Mouse (Mus musculus) stomach, embryonic 16.5 days (tissue): ENCODE measurements around the gene Ikbke. TPM values are rescaled to one million over a fixed set of nuclear protein-coding genes. Genes with fewer than 3 reads are reported as not detected.
"Not testable (repeated sequence)": the region's sequence is repeated elsewhere in the genome, so short reads cannot be mapped to it uniquely, and the experiment has no call there.

Experiments
- ATAC-seq: fragments of 200-750 bp; cut with Nextera tagmentation; 2 replicates; pipeline ENCODE4 v1.8.0; 2017; ENCODE audit warnings: moderate number of reproducible peaks, moderate TSS enrichment; ENCODE audit not compliant: insufficient read depth, low FRiP score
- H3K27ac ChIP-seq: fragments of 300-500 bp; sonication (generic); 2 replicates; pipeline ENCODE4 v1.5.1; 2014; ENCODE audit warnings: low read length
- H3K27me3 ChIP-seq: fragments of 300-500 bp; sonication (generic); 2 replicates; pipeline ENCODE4 v1.6.1; 2014; ENCODE audit warnings: low read length, control low read depth, mixed read lengths; ENCODE audit not compliant: control insufficient read depth, insufficient read depth
- H3K36me3 ChIP-seq: fragments of 300-500 bp; sonication (generic); 2 replicates; pipeline ENCODE4 v1.6.1; 2014; ENCODE audit warnings: low read length; ENCODE audit not compliant: control insufficient read depth, insufficient read depth
- H3K4me1 ChIP-seq: fragments of 300-500 bp; sonication (generic); 2 replicates; pipeline ENCODE4 v1.6.1; 2014; ENCODE audit warnings: low read length, control low read depth, mixed read lengths; ENCODE audit not compliant: control insufficient read depth, insufficient read depth
- H3K4me2 ChIP-seq: fragments of 300-500 bp; sonication (generic); 2 replicates; pipeline ENCODE4 v1.6.1; 2014; ENCODE audit warnings: low read depth, low read length, mixed read lengths
- H3K4me3 ChIP-seq: fragments of 300-500 bp; sonication (generic); replicated peaks from 2 replicates; pipeline ENCODE4 v1.5.1; 2014; ENCODE audit warnings: mild to moderate bottlenecking, low read length
- H3K9ac ChIP-seq: fragments of 300-500 bp; sonication (generic); 2 replicates; pipeline ENCODE4 v1.6.1; 2014; ENCODE audit warnings: low read length
- H3K9me3 ChIP-seq: fragments of 300-500 bp; sonication (generic); replicated peaks from 2 replicates; pipeline ENCODE4 v1.6.1; 2016; ENCODE audit warnings: low read length, control low read depth; ENCODE audit not compliant: control insufficient read depth
- WGBS: fragments of 180-500 bp; shearing (Covaris S2); extraction: QIAGEN DNeasy Blood & Tissue Kit; methylation state at CpG from one replicate; pipeline ENCODE4 v1.1.7; 2014; 5-methylcytosine and 5-hydroxymethylcytosine counted together
- polyA plus RNA-seq: library from polyadenylated mRNA; unstranded; fragments of >200 nt; fragmentation: Nextera tagmentation; extraction: Ambion mirVana; gene quantifications from 2 replicates; pipeline ENCODE4 v1.2.1, GENCODE M21; 2015

Ikbke gene
- 8.1 and 8.5 TPM in 2 replicates for polyA plus RNA-seq

DNA sequence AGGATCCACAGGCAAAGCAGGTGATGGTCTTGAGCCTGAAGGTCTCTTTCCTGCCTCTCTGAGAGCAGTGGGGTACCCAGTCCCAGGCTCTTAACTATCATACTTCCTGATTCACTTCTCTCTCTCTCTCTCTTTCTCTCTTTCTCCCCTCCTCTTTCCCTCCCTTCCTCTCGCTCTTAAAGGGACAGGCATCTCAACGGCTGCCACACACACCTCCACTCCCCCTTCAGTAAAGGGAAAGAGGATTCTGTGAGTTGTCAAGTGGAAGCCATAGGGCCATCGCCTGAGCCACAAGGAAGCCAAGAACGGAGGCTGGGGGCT, at the start of gene Ikbke:
TSS of gene Ikbke (minus strand) at position 151 of the 321 bp plus-strand sequence.
- H3K27ac ChIP-seq = peak within 1 kb of the TSS; percentile 78
- peaks cover 28% of the 10 kb centered on the region for H3K4me1 ChIP-seq
- ATAC-seq = no peak; the same call in 1 of the 2 replicates
- peak within 1 kb of the TSS; percentile 78 for H3K9ac ChIP-seq
- peak within 1 kb of the TSS; percentile 74 for H3K4me2 ChIP-seq
- WGBS = 22% methylated on average over 4 of the region's 4 CpGs
- peak within 1 kb of the TSS; percentile 58 for H3K4me3 ChIP-seq
- H3K27me3 ChIP-seq = no peaks in the 10 kb centered on the region
- no peaks in the 10 kb centered on the region for H3K9me3 ChIP-seq
- H3K36me3 ChIP-seq = no peaks in the 10 kb centered on the region

DNA sequence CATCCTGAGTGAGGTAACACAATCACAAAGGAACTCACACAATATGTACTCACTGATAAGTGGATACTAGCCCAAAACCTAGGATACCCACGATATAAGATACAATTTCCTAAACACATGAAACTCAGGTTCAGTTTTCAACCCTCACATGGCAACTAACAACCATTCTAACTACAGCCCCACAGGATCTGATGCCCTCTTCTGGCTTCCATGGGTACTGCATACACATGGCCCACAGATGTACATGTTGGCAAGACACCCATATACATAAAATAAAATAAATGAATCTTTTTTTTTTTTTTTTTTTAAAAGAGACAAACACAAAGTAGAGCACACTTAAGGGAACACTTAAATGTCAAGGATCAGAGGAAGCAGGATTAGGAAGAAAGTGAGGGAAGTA, 49.7 kb upstream of the Ikbke start:
- not testable (repeated sequence) for H3K27ac ChIP-seq, H3K9me3 ChIP-seq, H3K9ac ChIP-seq, ATAC-seq, H3K36me3 ChIP-seq, H3K4me2 ChIP-seq, H3K27me3 ChIP-seq, H3K4me1 ChIP-seq, H3K4me3 ChIP-seq
- 100% methylated on average over 1 of the region's 1 CpGs for WGBS

DNA sequence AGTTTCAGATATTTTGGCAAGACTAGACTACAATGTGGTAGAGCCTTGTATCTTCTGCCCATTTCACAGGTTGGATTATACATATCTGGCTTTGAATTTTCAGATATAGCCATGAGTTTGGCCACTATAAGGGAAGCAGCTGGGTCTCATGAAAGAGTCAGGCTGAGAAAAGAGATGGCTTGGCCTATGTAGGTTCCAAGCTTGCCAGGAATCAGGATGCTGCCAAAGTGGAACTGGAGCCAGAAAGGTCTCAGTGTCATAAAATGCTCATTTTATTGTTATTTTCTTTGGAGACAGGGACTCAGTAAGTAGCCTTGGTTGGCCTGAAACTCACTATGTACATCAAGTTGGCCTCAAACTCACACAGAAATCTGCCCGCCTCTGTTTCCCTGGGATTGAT, 47.8 kb upstream of the Ikbke start:
- no peak for ATAC-seq
- no peaks in the 10 kb centered on the region for H3K4me1 ChIP-seq
- H3K9ac ChIP-seq = no peak overlapping the region
- no peaks in the 10 kb centered on the region for H3K27me3 ChIP-seq
- WGBS = 88% methylated on average over 1 of the region's 1 CpGs
- 0 out of 2 replicates have a peak, but pooled peaks cover 5% of the 10 kb centered on the region for H3K36me3 ChIP-seq
- H3K4me2 ChIP-seq = no peak overlapping the region
- H3K4me3 ChIP-seq = no peak overlapping the region
- no peak overlapping the region for H3K27ac ChIP-seq
- no peaks in the 10 kb centered on the region for H3K9me3 ChIP-seq

DNA sequence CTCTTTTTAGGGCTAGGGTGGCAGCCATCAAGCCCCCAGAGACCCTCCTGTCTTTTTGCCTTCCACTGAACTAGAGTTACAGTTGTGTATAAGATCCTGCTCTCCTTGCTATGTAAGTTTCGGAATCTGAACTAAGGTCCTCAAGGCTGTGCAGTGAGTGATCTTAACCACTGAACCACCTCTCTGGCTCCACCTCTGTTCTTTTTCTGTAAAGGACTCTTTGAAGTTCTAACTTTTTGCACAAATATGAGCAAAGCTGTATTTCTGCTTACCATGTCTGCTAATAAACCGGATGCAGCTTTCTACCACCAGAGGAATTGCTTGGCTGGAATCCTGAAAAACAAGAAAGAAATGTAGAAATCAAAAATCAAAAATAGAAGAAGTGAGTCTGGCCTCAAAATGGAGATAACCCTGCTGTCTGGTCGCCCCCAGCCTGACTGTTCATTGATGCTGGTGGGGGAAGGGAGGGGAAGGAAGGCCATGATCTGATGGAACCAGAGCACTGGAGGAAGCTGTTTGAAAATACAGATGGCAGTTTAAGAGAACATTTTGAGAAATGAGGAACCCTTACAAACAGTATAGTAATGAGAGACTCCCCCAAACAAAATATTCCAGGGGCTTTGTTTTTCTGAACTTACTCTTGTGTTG, 45.5 kb upstream of the Ikbke start:
- H3K4me1 ChIP-seq = no peaks in the 10 kb centered on the region
- H3K4me3 ChIP-seq = no peak overlapping the region
- 0 out of 2 replicates have a peak, but pooled peaks cover 4% of the 10 kb centered on the region for H3K36me3 ChIP-seq
- H3K27ac ChIP-seq = no peak overlapping the region
- no peak overlapping the region for H3K4me2 ChIP-seq
- no peaks in the 10 kb centered on the region for H3K27me3 ChIP-seq
- 92% methylated on average over 3 of the region's 3 CpGs for WGBS
- no peak overlapping the region for H3K9ac ChIP-seq
- H3K9me3 ChIP-seq = no peaks in the 10 kb centered on the region
- ATAC-seq = no peak

DNA sequence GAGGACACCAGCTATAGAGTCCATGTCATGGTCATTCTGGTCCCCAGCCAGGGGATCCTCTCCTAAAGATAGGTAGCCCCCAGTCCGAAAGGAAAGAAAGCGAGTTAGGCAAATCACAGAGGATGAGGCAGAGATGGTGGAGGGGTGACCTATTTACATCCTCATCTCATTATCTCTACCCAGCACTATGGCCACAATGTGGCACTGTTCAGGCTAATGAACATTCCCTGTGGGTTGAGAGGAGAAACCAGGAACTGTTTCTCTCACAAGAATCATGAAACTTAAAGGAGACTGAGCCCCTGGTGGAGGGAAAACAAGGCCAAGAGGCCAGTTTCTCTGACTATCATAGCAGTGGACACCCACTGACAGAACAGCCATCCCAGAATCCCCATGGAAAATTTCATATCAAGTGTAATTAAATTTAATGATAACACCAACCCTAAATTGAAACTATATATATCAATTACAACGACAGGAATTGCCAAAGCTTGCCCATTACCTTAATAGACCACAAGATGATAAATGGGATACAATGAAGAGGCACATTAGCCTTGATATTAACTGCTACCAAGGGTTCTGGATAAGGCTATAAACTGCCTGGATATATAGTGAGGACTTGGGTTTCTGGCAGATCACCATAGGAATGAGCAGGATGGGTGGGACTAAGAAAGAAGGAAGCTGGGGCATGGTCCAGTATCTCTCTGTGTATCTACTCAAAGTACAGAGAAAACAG, 40.4 kb upstream of the Ikbke start:
- H3K27ac ChIP-seq = no peak overlapping the region
- no peak overlapping the region for H3K9ac ChIP-seq
- ATAC-seq = no peak
- no peaks in the 10 kb centered on the region for H3K27me3 ChIP-seq
- 87% methylated on average over 3 of the region's 3 CpGs for WGBS
- no peaks in the 10 kb centered on the region for H3K9me3 ChIP-seq
- peaks cover 10% of the 10 kb centered on the region for H3K36me3 ChIP-seq
- H3K4me1 ChIP-seq = no peaks in the 10 kb centered on the region
- no peak overlapping the region for H3K4me3 ChIP-seq
- H3K4me2 ChIP-seq = no peak overlapping the region

DNA sequence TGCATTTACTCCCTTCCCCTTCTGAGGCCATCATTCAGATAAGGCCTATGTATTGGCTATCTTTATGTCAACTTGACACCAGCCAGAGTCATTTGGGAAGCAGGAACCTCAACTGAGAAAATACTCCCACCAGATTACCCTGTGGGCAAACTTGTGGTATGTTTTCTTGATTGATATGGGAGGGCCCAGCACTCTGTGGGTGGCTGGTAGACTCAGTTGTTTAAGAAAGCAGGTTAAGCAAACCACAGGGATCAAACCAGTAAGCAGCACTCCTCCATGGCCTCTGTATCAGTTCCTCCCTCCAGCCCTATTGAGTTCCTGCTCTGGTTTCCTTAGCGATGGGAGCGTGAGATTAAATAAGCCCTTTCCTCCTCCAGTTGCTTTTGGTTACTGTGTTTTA, 39.0 kb upstream of the Ikbke start:
- H3K4me3 ChIP-seq = no peak overlapping the region
- H3K27ac ChIP-seq = no peak overlapping the region
- H3K9me3 ChIP-seq = no peaks in the 10 kb centered on the region
- no peak for ATAC-seq
- no peaks in the 10 kb centered on the region for H3K27me3 ChIP-seq
- H3K36me3 ChIP-seq = peaks cover 10% of the 10 kb centered on the region
- H3K9ac ChIP-seq = no peak overlapping the region
- H3K4me2 ChIP-seq = no peak overlapping the region
- no peaks in the 10 kb centered on the region for H3K4me1 ChIP-seq
- WGBS = 80% methylated on average over 2 of the region's 2 CpGs

DNA sequence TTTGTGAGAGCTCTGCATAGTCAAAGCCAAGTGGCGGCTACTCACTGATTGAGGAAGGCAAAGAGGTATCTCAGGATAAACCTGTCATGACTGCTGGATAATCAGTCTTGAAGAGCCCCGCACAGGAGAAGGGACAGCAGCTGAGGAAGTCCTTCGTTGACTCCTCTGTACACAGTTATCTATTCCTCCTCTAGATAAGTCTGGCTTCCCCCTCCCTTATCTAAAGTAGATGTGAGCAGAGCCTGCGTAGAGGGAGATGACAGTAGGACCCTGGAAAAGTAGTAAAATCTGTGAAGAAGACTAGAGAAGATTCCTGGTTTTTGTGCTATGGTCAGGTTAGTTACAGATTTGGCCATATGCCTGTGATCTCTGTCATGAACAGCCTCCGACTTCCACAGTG, 38.2 kb upstream of the Ikbke start:
- 69% methylated on average over 5 of the region's 5 CpGs for WGBS
- Histone ChIP-seq H3K4me3 (no peak overlapping the region), H3K27ac (no peak overlapping the region), H3K27me3 (no peaks in the 10 kb centered on the region), H3K4me2 (no peak overlapping the region), H3K4me1 (no peaks in the 10 kb centered on the region), H3K9me3 (no peaks in the 10 kb centered on the region), H3K36me3 (peaks cover 10% of the 10 kb centered on the region), H3K9ac (no peak overlapping the region)
- ATAC-seq = no peak

DNA sequence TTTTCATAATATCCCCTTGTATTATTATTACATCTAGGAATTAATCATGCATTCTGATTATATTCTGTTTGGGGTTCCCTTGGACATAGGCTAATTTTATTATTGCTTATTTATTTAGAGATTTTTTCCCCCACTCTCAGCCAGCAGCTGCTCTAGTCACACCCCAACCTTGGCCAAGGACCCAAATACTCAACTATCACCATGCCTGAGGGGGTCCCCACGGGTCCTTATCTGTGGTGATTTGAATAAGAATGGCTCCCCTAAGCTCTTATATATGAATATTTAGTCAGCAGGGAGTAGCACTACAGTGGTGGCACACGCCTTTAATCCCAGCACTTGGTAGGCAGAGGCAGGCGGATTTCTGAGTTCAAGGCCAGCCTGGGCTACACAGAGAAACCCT, 31.9 kb upstream of the Ikbke start:
- WGBS = 89% methylated on average over 3 of the region's 3 CpGs
- H3K27ac ChIP-seq = no peak overlapping the region
- no peaks in the 10 kb centered on the region for H3K4me1 ChIP-seq
- no peak overlapping the region for H3K4me3 ChIP-seq
- no peaks in the 10 kb centered on the region for H3K27me3 ChIP-seq
- ATAC-seq = no peak
- H3K4me2 ChIP-seq = no peak overlapping the region
- H3K9me3 ChIP-seq = no peaks in the 10 kb centered on the region
- H3K36me3 ChIP-seq = peaks cover 12% of the 10 kb centered on the region
- H3K9ac ChIP-seq = no peak overlapping the region

DNA sequence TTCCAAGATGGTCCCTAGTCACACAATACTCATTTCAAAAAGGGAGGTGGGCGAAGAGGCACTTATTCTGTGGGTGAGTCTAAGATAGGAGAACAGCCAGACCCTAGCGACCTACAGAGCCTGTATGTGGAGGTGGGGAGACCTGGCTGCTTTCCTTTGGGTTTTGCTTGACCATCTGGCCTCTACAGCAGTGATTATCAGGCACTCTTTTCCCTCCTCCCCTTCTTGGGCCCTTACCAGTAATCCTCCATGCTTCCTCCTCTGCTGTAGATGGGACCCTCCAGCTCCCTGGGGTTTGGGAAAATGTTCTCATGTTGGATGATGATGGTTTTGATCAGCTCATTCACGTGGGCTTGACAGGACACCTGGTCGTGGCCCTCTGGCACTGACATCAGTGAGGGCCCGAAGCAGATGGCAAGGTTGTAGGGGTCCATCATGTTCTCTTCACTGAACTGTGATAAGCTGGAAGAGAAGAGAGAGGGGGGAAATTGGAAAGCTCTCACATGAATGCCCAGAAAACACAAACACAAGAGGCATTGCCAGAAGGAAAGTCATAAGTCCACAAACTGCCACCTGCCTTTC, 30.9 kb upstream of the Ikbke start:
- H3K27me3 ChIP-seq = no peaks in the 10 kb centered on the region
- no peaks in the 10 kb centered on the region for H3K4me1 ChIP-seq
- no peak overlapping the region for H3K4me3 ChIP-seq
- H3K36me3 ChIP-seq = peaks cover 9% of the 10 kb centered on the region; the same call in 1 of the 2 replicates
- ATAC-seq = no peak
- 89% methylated on average over 5 of the region's 5 CpGs for WGBS
- no peak overlapping the region for H3K9ac ChIP-seq
- no peaks in the 10 kb centered on the region for H3K9me3 ChIP-seq
- H3K27ac ChIP-seq = no peak overlapping the region
- H3K4me2 ChIP-seq = no peak overlapping the region
